Mouse (Mus musculus): ENCODE results near the gene Tmco5b. TPM values are rescaled to one million over a fixed set of nuclear protein-coding genes. Genes with fewer than 3 reads are reported as not detected.

Tmco5b gene
- total RNA-seq (2014; rRNA removed; ENCODE audit: low replicate concordance) = not detected in 2 replicates
- polyA plus RNA-seq (2015; fragmentation: Nextera tagmentation; extraction: Ambion mirVana) = not detected in 2 replicates

DNA sequence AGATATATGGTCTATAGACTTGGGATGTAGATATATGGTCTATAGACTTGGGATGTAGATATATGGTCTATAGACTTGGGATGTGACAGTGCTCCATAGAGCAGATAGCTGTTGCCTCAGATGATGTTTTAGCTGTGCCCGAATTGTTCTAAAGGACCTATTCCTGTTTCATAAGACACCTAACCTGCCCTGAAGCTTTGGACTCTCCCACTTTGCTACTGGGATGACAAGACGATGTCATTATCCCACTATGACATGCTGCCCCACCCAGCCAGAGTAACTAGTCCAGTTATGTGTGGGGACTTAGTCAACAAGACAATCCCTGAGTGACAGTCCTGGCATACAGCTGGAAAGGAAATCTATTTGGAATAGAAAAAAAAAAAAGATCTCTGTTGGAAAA, at the start of gene Tmco5b:
TSS of gene Tmco5b (plus strand) at position 301 of the 400 bp plus-strand sequence.
- no peaks in the 10 kb centered on the region for H3K27me3 ChIP-seq (ENCODE audit: control insufficient read depth, insufficient read depth, low read length)
- no peak within 1 kb of the TSS for H3K4me2 ChIP-seq (ENCODE audit: low read depth, low read length)
- no peaks in the 10 kb centered on the region for H3K4me1 ChIP-seq (ENCODE audit: control insufficient read depth, insufficient read depth)
- H3K9me3 ChIP-seq (replicated peaks; ENCODE audit: control insufficient read depth, low read length) = no peaks in the 10 kb centered on the region
- no peak within 1 kb of the TSS for H3K4me3 ChIP-seq (ENCODE audit: low read depth, low read length)
- 79% methylated on average over 2 of the region's 2 CpGs for WGBS
- no peak within 1 kb of the TSS for H3K9ac ChIP-seq (replicated peaks; ENCODE audit: low read depth, low read length)
- no peaks in the 10 kb centered on the region for H3K36me3 ChIP-seq (replicated peaks; ENCODE audit: control insufficient read depth, insufficient read depth, low read length)
- no peak for DNase-seq (ENCODE audit: low spot score)
- ATAC-seq (ENCODE audit: insufficient read depth, low read depth) = no peak
- no peak within 1 kb of the TSS for H3K27ac ChIP-seq (ENCODE audit: low read depth)
- no peak for TF ChIP-seq CTCF (IDR thresholded peaks at IDR 0.05; ENCODE audit: low read depth)
- no peak for TF ChIP-seq EP300 (IDR thresholded peaks at IDR 0.05; ENCODE audit: low read depth)

DNA sequence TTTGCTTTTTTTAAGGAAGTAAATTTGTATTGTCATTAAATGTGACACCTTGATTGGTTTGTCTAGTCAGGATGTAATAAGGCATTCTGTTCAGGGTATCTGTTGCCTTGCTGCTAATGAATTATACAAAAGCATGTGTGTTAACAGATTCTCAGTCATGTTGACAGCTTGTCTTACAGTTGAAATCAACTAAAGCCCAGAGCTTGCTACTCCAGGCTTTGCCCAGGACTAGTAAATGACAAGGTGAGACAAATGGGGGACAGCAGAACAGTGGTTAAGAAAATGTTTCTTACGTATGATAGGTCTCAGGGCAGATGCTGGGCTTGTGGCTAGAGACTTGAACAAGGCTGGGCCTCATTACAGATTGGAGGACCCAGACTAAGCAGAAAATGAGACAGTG, 48.5 kb upstream of the Tmco5b start:
- TF ChIP-seq EP300 (IDR thresholded peaks at IDR 0.05; ENCODE audit: low read depth) (no peak), CTCF (IDR thresholded peaks at IDR 0.05; ENCODE audit: low read depth) (no peak)
- no peak for ATAC-seq (ENCODE audit: insufficient read depth, low read depth)
- WGBS = 63% methylated on average over 1 of the region's 1 CpGs

DNA sequence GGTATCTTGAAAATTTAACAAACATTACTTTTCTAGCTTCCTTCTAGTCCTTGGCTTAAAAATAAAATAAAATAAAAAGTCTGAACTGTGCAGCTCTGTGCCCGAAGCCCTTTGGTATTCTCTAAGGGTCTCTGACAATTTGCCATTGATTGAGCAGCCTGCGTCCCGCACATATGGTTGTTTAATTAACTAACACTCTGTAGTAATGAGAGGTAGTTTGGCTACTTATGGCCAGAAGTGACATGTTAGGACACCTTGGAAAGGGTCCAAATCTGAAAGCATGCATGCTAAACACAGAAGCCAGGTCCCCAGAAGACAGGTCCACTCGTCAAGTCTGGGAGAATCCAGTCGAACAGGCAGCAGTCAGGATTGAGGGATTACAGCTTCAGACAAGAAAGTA, 46.7 kb upstream of the Tmco5b start:
- no peaks in the 10 kb centered on the region for H3K36me3 ChIP-seq (replicated peaks; ENCODE audit: control insufficient read depth, insufficient read depth, low read length)
- H3K9me3 ChIP-seq (replicated peaks; ENCODE audit: control insufficient read depth, low read length) = no peaks in the 10 kb centered on the region
- DNase-seq (ENCODE audit: low spot score) (no peak), ATAC-seq (ENCODE audit: insufficient read depth, low read depth) (no peak)
- no peaks in the 10 kb centered on the region for H3K27me3 ChIP-seq (ENCODE audit: control insufficient read depth, insufficient read depth, low read length)
- no peaks in the 10 kb centered on the region for H3K4me1 ChIP-seq (ENCODE audit: control insufficient read depth, insufficient read depth)
- TF ChIP-seq CTCF (IDR thresholded peaks at IDR 0.05; ENCODE audit: low read depth) = no peak
- H3K4me3 ChIP-seq (ENCODE audit: low read depth, low read length) = no peak overlapping the region
- H3K9ac ChIP-seq (replicated peaks; ENCODE audit: low read depth, low read length) = no peak overlapping the region
- no peak overlapping the region for H3K27ac ChIP-seq (ENCODE audit: low read depth)
- H3K4me2 ChIP-seq (ENCODE audit: low read depth, low read length) = no peak overlapping the region
- WGBS = 65% methylated on average over 5 of the region's 5 CpGs

More for the DNA sequence above, 48.5 kb upstream of the Tmco5b start:
- no peak for DNase-seq (ENCODE audit: low spot score)
- Histone ChIP-seq H3K27ac (ENCODE audit: low read depth) (no peak overlapping the region), H3K4me3 (ENCODE audit: low read depth, low read length) (no peak overlapping the region), H3K4me2 (ENCODE audit: low read depth, low read length) (no peak overlapping the region), H3K9me3 (replicated peaks; ENCODE audit: control insufficient read depth, low read length) (no peaks in the 10 kb centered on the region), H3K27me3 (ENCODE audit: control insufficient read depth, insufficient read depth, low read length) (no peaks in the 10 kb centered on the region), H3K9ac (replicated peaks; ENCODE audit: low read depth, low read length) (no peak overlapping the region), H3K36me3 (replicated peaks; ENCODE audit: control insufficient read depth, insufficient read depth, low read length) (no peaks in the 10 kb centered on the region), H3K4me1 (ENCODE audit: control insufficient read depth, insufficient read depth) (no peaks in the 10 kb centered on the region)

DNA sequence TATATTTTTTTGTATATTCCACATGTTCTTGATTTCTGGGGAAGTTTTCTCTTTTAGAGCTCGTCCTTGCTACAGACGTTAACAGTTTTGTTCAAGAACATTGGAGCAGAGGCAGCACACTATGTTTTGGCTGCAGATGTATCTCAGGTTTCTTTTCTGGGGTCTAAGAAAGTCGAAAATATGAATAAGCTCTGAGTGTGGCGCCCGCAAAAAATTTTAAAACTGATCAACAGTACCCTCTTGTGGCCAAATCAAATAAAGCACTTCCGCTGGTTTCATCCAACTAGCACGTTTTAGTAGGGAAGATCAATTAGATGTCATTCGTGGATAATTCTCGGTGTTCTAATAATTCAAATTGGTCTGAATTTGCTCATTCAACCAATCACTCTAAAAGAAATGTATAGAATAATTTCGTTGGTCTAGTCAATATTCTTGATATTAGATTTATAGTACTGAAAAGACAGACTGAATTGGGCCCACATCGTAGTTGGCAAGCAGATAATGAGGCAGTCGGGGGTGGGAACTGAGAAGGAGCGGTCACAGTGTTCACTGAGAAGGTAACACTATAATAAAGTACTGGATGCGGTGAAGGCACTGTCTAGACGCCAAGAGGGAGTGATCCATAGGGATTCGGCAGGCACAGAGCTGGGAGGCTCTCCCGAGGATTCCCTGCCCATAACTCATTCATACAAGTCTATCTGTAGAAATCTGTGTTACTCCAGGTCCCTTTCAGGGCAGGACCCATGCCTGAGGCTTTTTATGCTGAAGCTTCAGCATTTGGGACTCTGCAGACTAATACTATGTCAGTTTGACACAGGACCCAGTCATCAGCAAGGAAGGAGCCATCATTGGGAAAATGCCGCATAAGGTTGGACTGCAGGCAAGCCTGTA, 17.1 kb downstream of the Tmco5b start:
- Histone ChIP-seq H3K9me3 (replicated peaks; ENCODE audit: control insufficient read depth, low read length) (no peaks in the 10 kb centered on the region), H3K4me1 (ENCODE audit: control insufficient read depth, insufficient read depth) (no peaks in the 10 kb centered on the region), H3K36me3 (replicated peaks; ENCODE audit: control insufficient read depth, insufficient read depth, low read length) (no peaks in the 10 kb centered on the region), H3K27ac (ENCODE audit: low read depth) (no peak overlapping the region), H3K9ac (replicated peaks; ENCODE audit: low read depth, low read length) (no peak overlapping the region), H3K4me2 (ENCODE audit: low read depth, low read length) (no peak overlapping the region), H3K27me3 (ENCODE audit: control insufficient read depth, insufficient read depth, low read length) (no peaks in the 10 kb centered on the region), H3K4me3 (ENCODE audit: low read depth, low read length) (no peak overlapping the region)
- no peak for DNase-seq (ENCODE audit: low spot score)
- 34% methylated on average over 18 of the region's 18 CpGs for WGBS
- TF ChIP-seq CTCF (IDR thresholded peaks at IDR 0.05; ENCODE audit: low read depth) = peak; percentile 53
- no peak for TF ChIP-seq EP300 (IDR thresholded peaks at IDR 0.05; ENCODE audit: low read depth)
- no peak for ATAC-seq (ENCODE audit: insufficient read depth, low read depth)

- Histone ChIP-seq H3K9me3 (replicated peaks; ENCODE audit: control insufficient read depth, low read length) (no peaks in the 10 kb centered on the region), H3K4me3 (ENCODE audit: low read depth, low read length) (no peak overlapping the region), H3K27me3 (ENCODE audit: control insufficient read depth, insufficient read depth, low read length) (no peaks in the 10 kb centered on the region), H3K4me2 (ENCODE audit: low read depth, low read length) (no peak overlapping the region), H3K27ac (ENCODE audit: low read depth) (no peak overlapping the region), H3K36me3 (replicated peaks; ENCODE audit: control insufficient read depth, insufficient read depth, low read length) (no peaks in the 10 kb centered on the region), H3K9ac (replicated peaks; ENCODE audit: low read depth, low read length) (no peak overlapping the region), H3K4me1 (ENCODE audit: control insufficient read depth, insufficient read depth) (no peaks in the 10 kb centered on the region)
- WGBS = 60% methylated on average over 4 of the region's 4 CpGs
- TF ChIP-seq EP300 (IDR thresholded peaks at IDR 0.05; ENCODE audit: low read depth) (no peak), CTCF (IDR thresholded peaks at IDR 0.05; ENCODE audit: low read depth) (no peak)
- ATAC-seq (ENCODE audit: insufficient read depth, low read depth) (no peak), DNase-seq (ENCODE audit: low spot score) (no peak)
Measured at GRCm38 (mm10) chr2:113303240-113303538, 17.7 kb downstream of the Tmco5b start.

All from heart, postnatal 0 days (tissue).